Mouse (Mus musculus) G1E (cell line): ENCODE results near the gene Apopt1.

Experiments
- CTCF ChIP-seq: IDR thresholded peaks from 2 replicates; pipeline ENCODE4 v1.5.1; 2012; ENCODE audit warnings: low read depth, low read length, inconsistent platforms, mixed read lengths
- GATA1 ChIP-seq: IDR thresholded peaks from 2 replicates; pipeline ENCODE4 v1.6.1; 2012; ENCODE audit warnings: borderline replicate concordance, low read length, inconsistent platforms, mixed read lengths
- GATA2 ChIP-seq: IDR thresholded peaks from 2 replicates; pipeline ENCODE4 v1.6.1; 2012; ENCODE audit warnings: low read depth, low read length, inconsistent platforms, borderline replicate concordance

DNA sequence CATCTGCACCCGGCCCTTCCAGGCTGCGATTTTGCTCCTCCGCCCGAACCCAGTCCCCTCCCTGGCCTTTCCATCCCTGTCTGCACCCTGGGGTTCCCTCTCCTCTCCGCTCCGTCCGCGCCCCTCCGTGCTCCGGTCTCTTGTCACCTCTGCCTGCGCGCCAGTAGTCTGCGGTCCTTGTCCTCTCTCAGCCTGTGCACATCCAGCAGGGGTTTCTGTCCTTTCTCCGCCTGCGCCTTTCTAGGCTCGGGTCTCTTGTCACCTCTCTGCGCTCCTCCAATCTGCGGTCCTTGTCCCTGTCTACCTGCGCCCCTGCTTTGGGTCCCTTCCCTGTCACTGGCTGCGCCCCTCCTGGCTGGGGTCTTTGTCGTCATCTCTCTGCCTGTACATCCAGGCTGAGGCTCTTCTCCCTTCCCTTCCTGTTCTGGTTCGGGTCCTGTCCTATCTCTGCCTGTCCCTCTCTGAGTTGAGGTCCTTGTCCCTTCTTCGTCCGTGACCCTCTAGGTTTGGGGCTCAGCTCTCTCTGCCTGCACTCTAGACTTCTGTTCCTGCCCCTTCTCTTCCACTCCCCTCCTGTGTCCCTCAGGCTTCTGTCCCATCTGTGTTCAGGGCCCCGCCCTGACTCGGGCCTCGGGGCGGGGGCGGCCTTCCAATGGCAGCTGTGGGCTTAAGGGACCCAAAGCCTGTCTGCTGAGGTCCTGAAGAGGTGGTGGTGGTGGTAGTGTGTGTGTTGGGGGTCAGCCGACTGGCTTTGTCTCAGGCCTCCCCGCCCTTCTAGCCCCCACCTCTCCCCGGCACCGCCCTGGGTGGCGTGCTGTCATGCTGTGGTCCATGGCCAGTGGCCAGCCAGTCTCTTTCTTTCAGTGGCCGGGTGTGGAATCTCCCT is 46.4 kb downstream of the Apopt1 start:
- TF ChIP-seq CTCF (no peak), GATA1 (no peak), GATA2 (no peak)
